Mouse (Mus musculus) cortical plate, adult 2 months (tissue): Measurements from ENCODE around the gene Tnpo1.
A peak's percentile ranks its signal among the peaks of the same experiment; 100 is the strongest.

Experiments used
- CTCF ChIP-seq: fragments of 200-500 bp; IDR thresholded peaks from 2 replicates; pipeline ENCODE4 v1.5.1; 2011; ENCODE audit warnings: mild to moderate bottlenecking, control low read depth, low read length; ENCODE audit not compliant: insufficient read depth; ENCODE audit errors: extremely low read depth
- POLR2A ChIP-seq: fragments of 200-500 bp; IDR thresholded peaks from 2 replicates; pipeline ENCODE4 v1.6.1; 2011; ENCODE audit warnings: mild to moderate bottlenecking, low read length, control low read depth; ENCODE audit not compliant: insufficient read depth; ENCODE audit errors: extremely low read depth

DNA sequence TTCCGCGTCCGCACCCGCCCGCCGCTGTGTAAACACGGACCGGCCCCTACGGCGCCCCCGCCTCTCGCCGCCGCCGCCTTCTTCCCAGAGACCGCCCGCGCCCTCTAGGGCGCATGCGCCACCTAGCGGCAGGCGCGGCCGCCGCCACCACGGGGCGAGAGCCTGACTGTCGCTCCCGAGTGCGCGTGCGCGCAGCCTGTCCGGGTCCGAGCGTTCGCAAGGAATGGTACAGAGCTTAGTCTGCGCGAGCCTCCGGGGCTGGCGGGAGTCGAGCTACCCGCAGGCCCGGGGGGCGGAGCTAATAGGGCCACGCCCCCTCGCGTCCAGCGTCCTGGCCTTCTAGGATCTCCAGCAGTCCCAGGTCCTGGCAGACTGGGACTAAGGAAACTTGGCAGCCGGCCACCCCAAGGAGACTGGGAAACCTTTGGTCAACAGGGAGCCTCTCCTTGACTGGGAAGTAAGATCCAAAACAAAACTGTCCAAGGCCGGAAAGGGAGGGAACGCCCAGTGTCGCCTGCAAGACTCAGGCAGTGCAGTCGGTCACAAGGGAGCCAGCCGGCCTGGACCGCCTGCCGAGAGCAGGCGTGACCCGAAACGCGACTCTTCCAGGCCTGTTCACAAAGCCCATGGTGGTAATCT lies 110.9 kb downstream of the Tnpo1 start, which contains the start of gene Fcho2:
- peak; percentile 39 for TF ChIP-seq CTCF
- TF ChIP-seq POLR2A, result peak; percentile 62; the same call in 1 of the 2 replicates
